Mouse (Mus musculus) ES-CJ7 (cell line): Measurements from ENCODE around the gene Gm1993.
"Not testable (repeated sequence)": the region's sequence is repeated elsewhere in the genome, so short reads cannot be mapped to it uniquely, and the experiment has no call there.

ENCODE experiments used
- DNase-seq: peaks from one replicate; pipeline ENCODE4 v3.0.0; 2011; ENCODE audit warnings: low read depth, low spot score

The Gm1993 gene

DNA sequence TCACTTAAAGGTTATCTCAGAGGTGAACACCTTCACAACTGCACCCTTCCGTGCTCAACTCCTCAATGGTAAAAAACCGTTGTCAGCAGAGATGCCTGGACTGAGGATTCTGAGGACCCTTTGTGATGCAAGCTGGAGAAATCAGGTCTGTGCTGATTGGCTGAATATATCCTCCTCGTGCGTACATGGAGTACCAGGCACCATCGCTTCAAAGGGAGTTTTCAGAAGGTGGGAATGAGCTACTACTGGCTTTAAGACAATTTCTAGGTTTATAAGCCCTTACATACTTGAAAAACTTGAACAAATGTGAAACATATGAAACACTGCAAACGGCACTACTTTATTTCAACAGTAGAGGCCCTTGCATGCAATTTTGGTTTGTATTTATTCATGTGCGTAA is at the start of gene Gm1993:
Gene Gm1993 (minus strand): TSS at position 101 of the 400 bp plus-strand sequence.
- not testable (repeated sequence) for DNase-seq
